Mouse (Mus musculus) cerebellum, postnatal 14 days (tissue): ENCODE measurements around the gene Myom1.

Source experiments
- DNase-seq, 2 experiments: peaks; one replicate each; pipeline ENCODE4 v3.0.0; 2021; ENCODE audit warnings: mixed read lengths in 2 of 2

Myom1 gene

GRCm38 (mm10) chr17:70992662-70993061 lies 9.8 kb upstream of the Myom1 start:
- DNase-seq: no peak

GRCm38 (mm10) chr17:70993385-70993807 lies 9.0 kb upstream of the Myom1 start:
- DNase-seq: no peak

GRCm38 (mm10) chr17:70994671-70995070 lies 7.8 kb upstream of the Myom1 start:
- DNase-seq: no peak

GRCm38 (mm10) chr17:70995551-70995950 lies 6.9 kb upstream of the Myom1 start:
- DNase-seq: no peak

- DNase-seq: no peak
These were observed 4.6 kb upstream of the Myom1 start for GRCm38 (mm10) chr17:70997836-70998235.

- DNase-seq: no peak
These were observed 3.9 kb upstream of the Myom1 start for GRCm38 (mm10) chr17:70998400-70998975.

GRCm38 (mm10) chr17:70999187-70999586 lies 3.2 kb upstream of the Myom1 start:
- no peak for DNase-seq

GRCm38 (mm10) chr17:71000255-71000654 lies 2.2 kb upstream of the Myom1 start:
- DNase-seq: no peak

- DNase-seq: no peak
These were observed 1.4 kb upstream of the Myom1 start for GRCm38 (mm10) chr17:71001067-71001466.

- peak in 1 of 2 experiments; percentile 52 for DNase-seq
These were observed 743 bp upstream of the Myom1 start for GRCm38 (mm10) chr17:71001699-71002080.

- DNase-seq: no peak
These were observed 286 bp downstream of the Myom1 start, which contains the start of gene Myl12a for GRCm38 (mm10) chr17:71002744-71003094. Gene Myl12a (minus strand): TSS chr17:71002878.

GRCm38 (mm10) chr17:71003112-71003511 lies 679 bp downstream of the Myom1 start:
- DNase-seq: no peak

GRCm38 (mm10) chr17:71003721-71004120 lies 1.3 kb downstream of the Myom1 start:
- no peak for DNase-seq

- DNase-seq: no peak
These were observed 1.9 kb downstream of the Myom1 start for GRCm38 (mm10) chr17:71004186-71004960.

- no peak for DNase-seq
These were observed 4.5 kb downstream of the Myom1 start for GRCm38 (mm10) chr17:71006976-71007375.

GRCm38 (mm10) chr17:71008676-71009075 lies 6.2 kb downstream of the Myom1 start:
- DNase-seq: no peak

GRCm38 (mm10) chr17:71009751-71010150 lies 7.3 kb downstream of the Myom1 start:
- DNase-seq: no peak

- no peak for DNase-seq
These were observed 8.3 kb downstream of the Myom1 start for GRCm38 (mm10) chr17:71010646-71011242.

GRCm38 (mm10) chr17:71011931-71012662 lies 9.7 kb downstream of the Myom1 start:
- no peak for DNase-seq

- no peak for DNase-seq
These were observed 10.7 kb downstream of the Myom1 start for GRCm38 (mm10) chr17:71013105-71013504.

- DNase-seq: no peak
These were observed 12.5 kb downstream of the Myom1 start for GRCm38 (mm10) chr17:71014911-71015310.

- DNase-seq: no peak
These were observed 15.1 kb downstream of the Myom1 start for GRCm38 (mm10) chr17:71017457-71017998.

- DNase-seq: no peak
These were observed 15.7 kb downstream of the Myom1 start for GRCm38 (mm10) chr17:71018151-71018550.
